Mouse (Mus musculus) C2C12 (cell line): ENCODE measurements around the gene Pomp.

Source experiments
- CEBPB ChIP-seq: IDR thresholded peaks from one replicate; pipeline ENCODE4 v1.6.1; 2011; ENCODE audit warnings: low read depth, mild to moderate bottlenecking, control low read depth, moderate library complexity
- CTCF ChIP-seq: IDR thresholded peaks from one replicate; pipeline ENCODE4 v1.5.1; 2011; ENCODE audit not compliant: control insufficient read depth, insufficient read depth, insufficient read length

GRCm38 (mm10) chr5:147815592-147815991 lies 44.7 kb upstream of the Pomp start:
- TF ChIP-seq CEBPB (no peak), CTCF (no peak)
